Mouse (Mus musculus) adrenal gland, adult (tissue): ENCODE measurements around the gene Ankef1.

Experiments
- DNase-seq, 2 experiments: peaks; one replicate each; pipeline ENCODE4 v3.0.0; 2022 to 2023; ENCODE audit warnings: low spot score in 1 of 2; ENCODE audit not compliant: inconsistent age in 2 of 2

The Ankef1 gene

DNA sequence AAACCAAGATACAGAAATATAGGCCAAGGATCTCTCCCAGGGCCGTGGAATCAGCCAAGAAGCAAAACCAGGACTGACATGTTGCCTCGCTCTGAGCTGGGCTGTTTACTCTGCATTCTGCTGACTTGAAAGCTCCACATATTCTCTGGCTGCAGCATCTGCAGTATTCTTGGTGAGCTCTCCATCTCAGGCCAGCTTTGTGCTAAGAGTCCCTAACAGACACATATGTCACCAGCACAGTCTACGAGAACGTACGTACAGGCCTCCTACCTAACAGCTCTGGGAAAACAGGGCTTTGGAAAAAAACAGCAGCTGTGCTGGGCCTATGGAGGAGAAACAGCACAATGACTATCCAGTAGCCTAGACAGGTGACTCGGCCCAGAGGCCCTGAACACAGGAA lies 97.0 kb downstream of the Ankef1 start:
- DNase-seq, result peak; percentile 21 to 75

DNA sequence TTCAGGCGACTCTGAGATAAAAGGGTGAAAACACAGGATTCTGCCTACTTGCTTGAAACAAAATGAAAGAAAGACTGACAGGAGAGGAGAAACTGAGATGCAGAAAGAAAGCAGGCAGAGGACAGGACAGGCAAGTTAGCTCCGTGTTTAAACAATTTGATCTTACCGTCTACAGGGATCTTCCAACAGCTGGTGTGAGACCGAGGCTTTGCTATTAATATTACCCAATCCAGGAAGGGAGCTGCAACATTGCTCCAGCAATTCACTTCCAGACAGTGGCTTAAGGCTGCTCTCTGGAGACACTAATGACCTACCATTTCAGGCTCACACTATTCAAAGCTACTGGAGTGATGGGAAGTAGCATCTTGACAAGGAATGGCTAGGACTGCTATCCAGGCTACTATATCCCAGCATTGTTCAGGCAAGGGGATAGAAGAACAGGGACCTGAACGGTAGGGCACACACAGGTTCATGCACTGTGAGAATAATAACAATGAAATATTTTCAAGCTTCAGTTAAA lies 99.0 kb downstream of the Ankef1 start:
- peak; percentile 23 to 79 for DNase-seq

DNA sequence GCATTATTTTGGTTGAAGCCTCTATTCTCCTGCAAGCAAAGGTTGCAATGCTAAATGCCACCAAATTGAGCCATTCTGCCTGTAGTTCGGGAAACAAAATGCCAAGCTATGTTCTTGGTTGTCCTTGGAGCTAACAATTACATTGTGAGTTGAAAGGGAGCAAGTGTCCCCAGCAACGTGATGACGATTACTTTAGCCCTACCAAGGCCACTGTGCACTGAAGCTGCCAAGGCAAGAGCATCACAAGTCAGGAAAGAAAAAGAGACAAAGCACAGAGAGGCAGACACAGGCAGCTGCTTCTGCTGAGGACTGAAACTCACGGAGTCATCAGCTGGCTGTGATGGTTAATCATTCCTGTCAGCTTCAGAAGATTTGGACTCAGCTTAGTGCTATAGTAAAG lies 99.5 kb downstream of the Ankef1 start:
- peak; percentile 90 to 94 for DNase-seq
